Mouse (Mus musculus) bone marrow macrophage, adult 2 months (primary cell): ENCODE data around the gene Casp7. TPM values are rescaled to one million over a fixed set of nuclear protein-coding genes. Genes with fewer than 3 reads are reported as not detected.
"Not testable (repeated sequence)": the region's sequence is repeated elsewhere in the genome, so short reads cannot be mapped to it uniquely, and the experiment has no call there.

Source experiments
- H3K27ac ChIP-seq: 2 replicates; pipeline ENCODE4 v1.5.1; 2012; ENCODE audit warnings: low read depth, low read length; ENCODE audit not compliant: insufficient read depth
- H3K4me1 ChIP-seq: 2 replicates; pipeline ENCODE4 v1.6.1; 2012; ENCODE audit warnings: low read length; ENCODE audit not compliant: control insufficient read depth, insufficient read depth
- H3K4me3 ChIP-seq: 2 replicates; pipeline ENCODE4 v1.5.1; 2012; ENCODE audit warnings: mild to moderate bottlenecking, low read length, moderate library complexity; ENCODE audit not compliant: insufficient read depth
- CTCF ChIP-seq: IDR thresholded peaks from 2 replicates; pipeline ENCODE4 v1.5.1; 2012; ENCODE audit warnings: low read depth, mild to moderate bottlenecking, low read length, moderate library complexity
- POLR2A ChIP-seq: IDR thresholded peaks from 2 replicates; pipeline ENCODE4 v1.6.1; 2012; ENCODE audit warnings: mild to moderate bottlenecking, low read depth, low read length, borderline replicate concordance
- polyA plus RNA-seq: library from polyadenylated mRNA; stranded (reverse); fragments of >200 nt; gene quantifications from 2 replicates; pipeline ENCODE4 v1.2.4, GENCODE M21; 2012; ENCODE audit not compliant: missing spikeins, insufficient read depth, insufficient read length

The Casp7 gene
- polyA plus RNA-seq = 13.7 and 17.6 TPM in 2 replicates

DNA sequence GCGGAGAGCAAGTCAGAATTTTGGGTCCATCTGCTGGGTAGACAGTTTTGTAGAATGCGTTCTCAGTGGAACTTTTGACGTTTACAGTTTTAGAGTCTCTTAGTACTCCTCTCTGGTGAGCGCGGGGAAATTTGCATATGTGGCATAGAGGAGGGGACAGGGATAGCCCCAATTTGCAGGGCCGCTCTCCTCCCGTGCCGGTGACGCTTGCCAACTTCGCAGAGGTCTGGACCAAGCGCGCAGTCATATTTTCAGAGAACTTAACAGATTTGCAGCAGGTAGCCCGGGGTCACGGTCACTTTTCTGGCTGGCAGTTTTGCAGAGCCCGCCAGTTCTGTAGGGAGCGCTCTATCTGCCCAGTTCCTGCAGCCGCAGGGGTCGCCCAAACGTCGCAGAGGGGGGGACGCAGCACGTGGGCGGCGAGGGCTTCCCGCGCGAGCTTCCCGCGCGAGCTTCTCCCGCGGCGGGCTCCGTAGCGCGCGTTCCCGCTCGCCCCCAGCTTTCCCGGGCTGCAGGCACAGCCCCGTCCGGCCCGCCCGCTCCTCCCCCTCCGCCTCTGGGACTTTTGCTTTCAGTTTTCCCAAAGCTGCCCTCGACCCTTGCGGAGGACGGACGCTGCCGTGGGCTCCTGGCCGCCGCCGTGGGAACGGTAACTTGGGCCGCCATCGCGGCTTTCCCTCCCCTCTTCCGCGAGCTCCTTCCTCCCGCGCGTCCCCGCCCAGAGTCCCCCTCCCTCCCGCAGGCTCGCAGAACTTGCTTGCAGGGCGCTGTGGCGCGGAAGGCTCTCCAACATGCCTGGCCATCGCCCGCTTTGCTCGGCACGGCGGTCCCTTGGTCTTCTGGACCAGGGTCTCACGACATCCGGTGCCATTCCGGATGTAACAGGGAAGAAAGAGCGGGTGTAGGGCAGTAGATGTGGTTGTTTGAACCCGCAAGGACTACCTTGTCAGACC lies at the start of gene Casp7:
Gene Casp7 (plus strand): TSS at position 461 of the 953 bp plus-strand sequence.
- H3K4me3 ChIP-seq = peak within 1 kb of the TSS; percentile 73
- peak within 1 kb of the TSS; percentile 23 for H3K27ac ChIP-seq
- peaks cover 18% of the 10 kb centered on the region for H3K4me1 ChIP-seq
- TF ChIP-seq POLR2A = no peak
- TF ChIP-seq CTCF = no peak

DNA sequence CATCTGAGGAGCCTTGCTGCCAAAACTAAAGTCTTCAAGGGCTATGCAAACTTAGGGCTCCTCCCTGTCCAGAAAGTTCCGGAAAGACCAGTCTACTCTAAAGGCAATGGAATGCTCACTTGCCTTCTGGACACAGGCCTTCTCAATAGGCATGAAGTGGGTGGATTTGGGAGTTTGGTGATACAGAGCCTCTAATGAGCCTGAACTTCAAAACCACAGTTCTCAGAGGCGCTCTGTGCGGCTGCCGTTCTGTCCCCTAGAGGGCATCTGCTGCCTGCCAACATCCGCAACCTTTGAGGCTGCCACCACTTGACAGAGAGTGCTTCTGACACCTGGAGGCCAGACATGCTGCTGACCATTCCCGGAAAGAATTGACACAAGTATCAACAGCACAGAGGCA lies 47.6 kb upstream of the Casp7 start:
- no peaks in the 10 kb centered on the region for H3K4me1 ChIP-seq
- 0 out of 2 replicates have a peak, but pooled peaks have one; percentile 11 for TF ChIP-seq CTCF
- TF ChIP-seq POLR2A = no peak
- no peak overlapping the region for H3K27ac ChIP-seq
- H3K4me3 ChIP-seq = no peak overlapping the region

DNA sequence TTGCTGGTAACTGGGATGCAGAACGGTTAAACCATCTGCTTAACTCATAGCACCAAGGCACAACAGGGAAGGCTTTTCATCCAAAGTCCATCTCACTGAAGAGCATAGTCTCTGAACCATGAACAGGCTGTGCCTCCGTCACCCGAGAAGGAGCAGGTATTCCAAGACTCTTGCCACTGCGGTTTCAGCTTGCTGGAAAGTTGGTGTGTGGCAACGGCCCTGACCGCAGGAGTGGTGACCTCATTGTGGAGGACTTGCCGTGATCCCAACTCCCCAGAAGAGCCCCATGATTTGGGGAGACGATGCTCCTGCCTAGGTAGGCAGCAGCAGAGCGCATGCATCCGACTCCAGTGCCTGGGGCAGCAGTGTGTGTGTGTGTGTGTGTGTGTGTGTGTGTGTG lies 43.2 kb upstream of the Casp7 start:
- H3K27ac ChIP-seq = no peak overlapping the region
- H3K4me3 ChIP-seq = no peak overlapping the region
- no peak for TF ChIP-seq CTCF
- no peak for TF ChIP-seq POLR2A
- no peaks in the 10 kb centered on the region for H3K4me1 ChIP-seq

DNA sequence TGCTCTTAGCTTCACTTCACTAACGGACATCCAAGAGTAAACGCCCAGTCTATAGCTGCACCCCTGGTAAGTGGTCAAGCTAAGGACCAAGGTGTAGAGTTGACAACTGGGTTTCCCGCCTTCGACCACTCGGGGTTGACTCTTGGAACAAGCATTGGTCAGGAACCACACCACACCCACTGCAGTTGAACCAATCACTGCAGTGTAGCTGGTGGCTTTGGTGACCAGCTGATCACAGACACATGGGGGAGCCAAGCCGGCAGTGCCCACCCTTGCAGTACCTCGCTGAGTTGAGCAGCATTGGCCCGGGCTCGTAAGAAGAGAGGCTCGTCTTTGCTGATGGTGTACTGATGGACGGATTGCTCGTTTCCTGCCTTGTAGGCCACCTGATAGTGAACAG lies 41.7 kb upstream of the Casp7 start:
- Histone ChIP-seq H3K27ac (no peak overlapping the region), H3K4me1 (no peaks in the 10 kb centered on the region), H3K4me3 (no peak overlapping the region)
- TF ChIP-seq CTCF = no peak
- TF ChIP-seq POLR2A = no peak

DNA sequence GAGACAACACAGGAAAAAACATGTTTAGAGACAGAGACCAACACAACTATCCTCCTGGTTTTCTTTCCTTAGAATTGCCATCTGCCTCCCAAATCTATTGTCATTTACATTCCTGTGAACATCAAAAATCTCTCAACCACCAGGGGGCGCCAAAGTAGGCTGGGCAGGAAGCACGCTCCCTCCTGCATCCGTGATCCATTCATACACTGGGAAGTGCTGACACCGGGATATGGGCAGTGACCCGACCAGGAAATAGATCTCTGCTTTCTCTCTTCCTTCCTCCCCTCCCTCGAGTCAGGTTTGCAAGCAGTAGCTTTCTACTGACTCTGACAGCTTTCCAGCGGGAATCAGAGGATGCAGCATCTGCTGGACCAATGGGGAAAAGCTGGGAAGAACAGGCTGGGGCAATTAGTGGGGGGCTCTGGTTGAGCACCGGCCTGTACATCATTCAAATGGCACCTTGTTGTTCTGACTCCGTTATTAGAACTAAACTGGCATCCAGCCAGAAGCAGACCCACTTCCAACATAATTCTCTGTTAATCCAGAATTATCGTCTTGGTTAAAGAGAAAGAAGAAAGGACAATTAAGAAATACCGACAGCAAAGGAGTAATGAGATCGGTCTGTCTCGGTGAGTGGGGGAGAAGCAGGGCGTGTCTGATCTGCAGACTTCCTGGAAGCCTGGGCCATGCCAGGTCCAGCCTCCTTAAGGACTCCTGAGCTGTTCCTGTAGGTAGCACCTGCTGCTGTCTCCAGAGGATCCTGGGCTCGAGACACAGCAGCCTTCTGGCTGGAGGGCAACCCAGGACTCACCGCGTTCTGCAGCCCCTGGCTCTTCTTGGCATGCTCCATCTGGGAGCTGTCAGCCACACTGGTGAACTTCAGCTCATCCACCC lies 40.2 kb upstream of the Casp7 start:
- no peak overlapping the region for H3K4me3 ChIP-seq
- no peaks in the 10 kb centered on the region for H3K4me1 ChIP-seq
- TF ChIP-seq POLR2A = no peak
- peak; percentile 77 for TF ChIP-seq CTCF
- H3K27ac ChIP-seq = no peak overlapping the region

DNA sequence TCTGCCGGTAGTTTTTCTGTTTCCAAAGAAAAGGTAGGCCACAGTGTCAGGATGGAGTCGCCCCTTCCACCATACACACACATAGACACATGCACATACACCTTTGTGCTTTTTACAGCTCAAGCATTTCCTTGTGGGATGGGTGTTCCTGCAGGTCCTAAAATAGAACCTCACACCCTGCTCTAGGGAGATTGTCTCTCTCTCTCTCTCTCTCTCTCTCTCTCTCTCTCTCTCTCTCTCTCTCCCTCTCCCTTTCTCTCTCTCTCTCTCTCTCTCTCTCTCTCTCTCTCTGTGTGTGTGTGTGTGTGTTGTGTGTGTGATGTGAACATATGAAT lies 39.6 kb upstream of the Casp7 start:
- not testable (repeated sequence) for H3K4me3 ChIP-seq, H3K27ac ChIP-seq, H3K4me1 ChIP-seq

DNA sequence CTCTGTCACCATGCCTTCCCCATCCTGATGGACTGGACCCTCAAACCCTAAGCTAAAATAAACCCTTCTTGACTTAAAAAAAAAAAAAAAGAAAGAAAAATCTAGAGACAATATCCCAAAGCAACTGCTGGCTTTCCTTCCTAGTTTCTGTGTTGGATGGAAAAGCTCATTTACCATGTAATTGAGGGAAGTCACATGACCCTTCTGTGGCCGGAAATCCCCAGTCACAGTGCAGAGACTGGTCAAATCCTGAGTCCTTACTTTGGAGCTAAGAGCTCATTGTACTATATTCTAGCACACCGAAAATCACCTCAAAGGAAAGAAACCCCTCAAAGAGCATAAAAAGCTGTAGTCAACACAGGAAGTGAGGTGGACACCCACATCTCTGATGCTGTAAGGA lies 38.0 kb upstream of the Casp7 start:
- Histone ChIP-seq H3K4me1 (no peaks in the 10 kb centered on the region), H3K4me3 (no peak overlapping the region), H3K27ac (no peak overlapping the region)
- no peak for TF ChIP-seq POLR2A

DNA sequence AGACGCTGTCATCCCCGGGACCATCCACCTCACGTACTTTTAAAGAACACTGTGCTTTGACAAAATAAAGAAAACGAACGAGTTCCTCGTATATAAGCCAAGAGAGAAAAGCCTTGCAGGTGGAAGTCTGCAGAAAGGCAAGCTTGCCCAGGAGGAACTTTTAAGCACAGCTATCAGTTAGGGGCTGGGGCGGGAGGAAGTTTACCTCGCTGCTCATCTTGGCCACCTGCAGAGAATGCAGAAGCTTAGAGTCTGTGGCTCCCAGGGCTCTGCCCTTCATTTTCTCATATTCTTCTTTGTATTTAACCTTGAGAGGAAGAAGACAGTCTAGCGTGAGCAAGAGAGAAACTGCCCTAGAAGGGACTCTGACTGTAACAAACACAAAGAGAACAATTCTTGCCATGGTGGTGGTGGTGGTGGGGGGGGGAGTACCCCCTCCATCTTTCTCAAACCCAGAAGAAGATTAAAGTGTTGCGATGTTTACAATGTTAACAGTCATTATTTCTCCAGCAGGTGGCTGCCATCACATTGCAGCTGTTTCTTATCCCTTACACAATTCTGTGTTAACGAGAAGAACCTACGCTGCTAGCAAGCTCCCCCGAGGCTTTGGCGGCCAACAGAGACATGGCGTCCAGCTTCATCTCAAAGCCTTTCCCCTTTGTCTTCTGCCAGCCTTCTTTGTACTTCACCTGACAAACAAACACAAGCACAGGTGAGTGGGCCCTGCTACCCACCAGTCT lies 33.0 kb upstream of the Casp7 start:
- H3K4me1 ChIP-seq = no peaks in the 10 kb centered on the region
- TF ChIP-seq POLR2A (no peak), CTCF (no peak)
- no peak overlapping the region for H3K4me3 ChIP-seq
- H3K27ac ChIP-seq = no peak overlapping the region

DNA sequence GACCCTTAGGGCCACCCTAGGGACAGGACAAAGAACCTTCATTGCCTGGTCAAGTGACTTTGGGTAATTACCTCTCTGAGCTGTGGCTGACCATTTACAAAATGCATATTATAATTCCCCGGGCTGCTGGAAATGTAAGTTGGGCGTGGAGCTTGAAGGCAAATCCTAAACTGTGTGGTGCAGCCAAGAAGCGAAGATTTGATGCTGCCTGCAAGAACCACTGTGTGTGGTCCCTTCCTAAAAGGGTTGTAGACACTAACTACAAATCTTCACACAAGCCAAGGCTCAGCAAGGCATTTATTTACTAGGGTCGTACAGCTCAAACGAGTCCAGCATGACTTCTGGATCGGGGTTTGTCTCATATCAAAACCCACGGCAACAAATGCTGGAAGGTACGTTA lies 32.4 kb upstream of the Casp7 start:
- H3K27ac ChIP-seq = no peak overlapping the region
- no peak for TF ChIP-seq CTCF
- TF ChIP-seq POLR2A = no peak
- H3K4me3 ChIP-seq = no peak overlapping the region
- no peaks in the 10 kb centered on the region for H3K4me1 ChIP-seq

DNA sequence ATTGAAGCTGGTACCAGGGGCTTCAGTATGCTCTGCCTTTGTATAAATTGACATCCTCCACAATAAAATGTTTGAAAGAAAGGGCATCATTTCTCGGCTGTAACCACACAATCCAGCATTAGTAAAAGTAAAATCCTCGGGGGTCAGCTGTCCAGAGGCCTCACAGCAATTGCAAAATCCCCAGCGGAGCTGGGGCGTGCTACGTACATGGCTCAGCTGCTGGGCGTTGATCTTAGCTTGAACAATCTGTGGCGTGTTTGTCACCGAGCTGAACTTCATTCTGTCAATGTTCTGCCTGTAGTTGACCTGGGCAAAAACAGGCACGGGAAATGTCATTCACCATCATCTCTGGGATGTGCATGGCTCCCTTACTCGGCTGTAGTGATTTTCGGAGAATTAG lies 30.8 kb upstream of the Casp7 start:
- no peak overlapping the region for H3K27ac ChIP-seq
- no peak for TF ChIP-seq CTCF
- TF ChIP-seq POLR2A = no peak
- H3K4me1 ChIP-seq = no peaks in the 10 kb centered on the region
- H3K4me3 ChIP-seq = no peak overlapping the region
